Mouse (Mus musculus): ENCODE results near the gene Slc15a1.

DNA sequence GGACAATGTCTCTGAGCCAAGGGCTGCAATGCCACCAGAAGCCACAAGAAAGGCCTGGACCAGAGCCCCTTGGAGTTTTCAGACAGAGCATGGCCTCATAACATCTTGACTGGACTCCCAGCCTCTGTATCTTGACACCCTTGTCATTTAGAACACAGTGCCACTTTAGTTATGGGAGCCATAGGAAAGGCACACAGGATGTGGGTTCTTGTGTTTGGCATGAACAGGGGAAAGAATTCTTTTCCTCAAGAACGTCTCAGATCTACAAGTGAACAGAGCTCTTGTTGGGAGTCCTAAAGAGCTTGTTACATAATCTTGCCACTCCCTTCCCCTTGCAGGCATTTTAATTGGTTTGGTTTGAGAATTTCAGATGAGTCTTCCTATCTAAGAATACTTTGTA lies 5.3 kb downstream of the Slc15a1 start:
- TF ChIP-seq POLR2A (IDR thresholded peaks at IDR 0.05; ENCODE audit: extremely low read depth, insufficient read depth, low read length) (no peak), CTCF (IDR thresholded peaks at IDR 0.05; ENCODE audit: low read depth, low read length) (no peak)

Data from liver, adult 2 months (tissue).